Mouse (Mus musculus): ENCODE data around the gene Golga7b.

Golga7b gene

GRCm38 (mm10) chr19:42247519-42247918 lies at the start of gene Golga7b:
Gene Golga7b, plus strand, starts transcription at chr19:42247574.
- no peak for DNase-seq

DNA sequence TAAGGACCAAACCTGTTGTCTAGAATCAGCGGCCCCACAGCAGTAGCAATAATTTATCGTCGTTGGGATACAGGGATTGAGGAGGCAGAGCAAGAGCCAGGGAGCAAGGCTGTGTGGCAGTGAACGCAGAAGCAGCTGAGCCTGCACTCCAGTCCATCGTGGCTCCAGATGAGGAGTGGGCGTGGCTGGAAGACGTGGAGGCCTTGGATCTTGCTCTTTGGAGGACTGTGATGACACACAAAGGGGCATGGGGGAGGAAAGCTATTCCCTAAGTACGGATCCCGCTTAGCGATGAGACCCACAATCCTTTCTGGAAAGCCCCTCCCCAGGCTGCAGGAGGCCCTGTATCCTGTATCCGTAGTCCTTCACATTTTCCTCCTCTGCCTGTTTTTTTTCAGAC lies 49.3 kb upstream of the Golga7b start:
- DNase-seq = no peak

- no peak for DNase-seq
These were observed 45.5 kb upstream of the Golga7b start, which contains the start of gene Sfrp5 for GRCm38 (mm10) chr19:42201696-42202381. Gene Sfrp5, minus strand, starts transcription at chr19:42202252.

GRCm38 (mm10) chr19:42202467-42202866 lies 44.9 kb upstream of the Golga7b start:
- no peak for DNase-seq

DNA sequence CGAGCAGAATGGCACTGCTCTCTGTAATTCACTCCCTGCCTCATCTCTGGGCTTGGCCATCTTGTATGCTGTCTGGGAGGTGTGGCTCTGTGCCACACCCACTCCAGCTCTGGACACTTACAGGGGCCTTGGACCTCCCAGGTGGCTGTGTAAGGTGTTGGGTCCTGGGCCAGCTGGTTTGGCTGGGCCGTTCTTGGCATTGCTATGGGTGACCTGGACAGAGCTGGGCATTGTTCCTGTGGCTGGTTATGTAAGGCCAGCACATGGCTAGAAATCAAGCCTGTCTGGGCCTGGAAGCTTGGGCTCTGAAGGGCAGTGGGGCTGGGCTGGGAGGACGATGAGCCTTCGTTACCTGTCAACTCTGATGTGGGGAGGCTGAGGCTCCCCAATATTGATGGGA lies 43.1 kb upstream of the Golga7b start:
- DNase-seq = no peak

DNA sequence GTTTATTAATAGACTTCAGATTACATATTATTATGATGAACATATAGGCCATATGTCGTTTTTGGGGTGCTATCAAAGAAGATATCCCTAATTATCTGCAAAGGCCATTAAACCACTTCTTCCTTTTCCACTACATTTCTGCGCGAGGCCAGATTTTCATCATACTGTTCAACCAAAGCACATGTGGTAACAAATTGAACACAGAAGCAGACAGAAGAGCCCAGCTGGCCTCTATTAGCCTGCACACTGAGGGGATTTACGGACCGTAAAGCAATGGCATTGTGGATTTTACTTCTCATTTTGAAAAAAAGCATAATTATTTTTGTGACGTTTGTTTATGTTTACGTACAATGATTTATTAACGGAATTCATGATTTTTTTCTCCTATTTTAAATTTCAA lies 42.2 kb upstream of the Golga7b start:
- DNase-seq = no peak

GRCm38 (mm10) chr19:42209485-42209884 lies 37.9 kb upstream of the Golga7b start:
- DNase-seq = no peak

DNA sequence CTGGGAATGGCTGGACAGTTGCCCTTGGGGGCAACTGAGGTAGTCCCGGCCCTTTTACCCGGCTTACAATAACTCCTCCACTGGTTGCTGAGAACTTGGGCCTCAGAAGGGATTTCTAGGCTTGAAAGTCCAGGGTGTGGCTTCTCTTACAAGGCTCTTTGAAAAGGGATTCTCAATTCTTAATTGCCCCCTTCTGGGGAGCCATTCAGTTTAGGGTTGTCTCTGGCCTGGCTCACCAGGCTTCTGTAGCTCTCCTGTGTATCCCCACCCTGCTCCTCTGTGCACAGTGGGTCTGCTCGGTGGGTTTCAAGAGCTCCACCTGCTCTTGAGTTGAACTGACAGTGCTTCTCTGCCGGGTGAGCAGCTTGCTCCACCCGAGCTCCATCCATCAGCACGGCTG lies 37.4 kb upstream of the Golga7b start:
- DNase-seq = no peak

GRCm38 (mm10) chr19:42211936-42212335 lies 35.4 kb upstream of the Golga7b start:
- no peak for DNase-seq

DNA sequence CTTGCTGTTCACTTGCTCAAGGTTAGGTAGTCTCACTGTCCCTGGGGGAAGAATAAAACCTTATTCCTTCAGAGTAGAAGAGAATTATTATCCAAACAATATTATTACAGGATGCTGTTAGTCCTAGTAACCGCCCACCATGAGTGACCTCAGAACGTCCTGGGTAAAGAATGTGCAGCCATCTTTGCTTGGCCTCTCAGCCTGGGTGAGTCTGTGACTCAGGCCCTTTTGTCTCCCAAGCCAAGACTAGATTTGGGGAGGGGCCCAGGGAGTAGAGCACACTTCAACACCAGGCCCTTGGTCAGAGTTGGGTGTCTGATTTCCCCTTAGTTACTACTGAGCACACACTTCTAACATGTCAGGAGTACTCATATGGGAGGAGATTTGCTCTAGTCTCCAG lies 32.8 kb upstream of the Golga7b start:
- DNase-seq = no peak

GRCm38 (mm10) chr19:42216699-42217373 lies 30.5 kb upstream of the Golga7b start:
- DNase-seq = no peak

DNA sequence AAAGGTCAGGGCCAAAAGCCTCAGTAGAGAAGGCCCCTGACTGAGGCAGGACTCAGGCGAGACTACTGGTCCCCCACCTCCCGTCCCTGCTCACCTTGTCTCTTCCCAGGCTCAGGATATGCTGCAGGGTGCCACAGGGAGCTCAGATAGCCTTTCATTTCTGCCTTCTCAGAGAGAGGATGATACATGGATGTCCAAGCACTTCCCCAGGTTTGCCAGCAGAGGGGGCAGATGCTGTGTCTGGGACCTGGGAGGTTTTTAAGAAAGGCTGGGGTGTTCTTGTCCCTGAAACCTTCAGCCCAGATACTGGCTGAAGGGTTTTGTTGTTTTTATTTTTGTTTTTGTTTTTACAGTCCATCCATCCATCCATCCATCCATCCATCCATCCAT lies 30.0 kb upstream of the Golga7b start:
- peak in 1 of 2 experiments; percentile 9 for DNase-seq

DNA sequence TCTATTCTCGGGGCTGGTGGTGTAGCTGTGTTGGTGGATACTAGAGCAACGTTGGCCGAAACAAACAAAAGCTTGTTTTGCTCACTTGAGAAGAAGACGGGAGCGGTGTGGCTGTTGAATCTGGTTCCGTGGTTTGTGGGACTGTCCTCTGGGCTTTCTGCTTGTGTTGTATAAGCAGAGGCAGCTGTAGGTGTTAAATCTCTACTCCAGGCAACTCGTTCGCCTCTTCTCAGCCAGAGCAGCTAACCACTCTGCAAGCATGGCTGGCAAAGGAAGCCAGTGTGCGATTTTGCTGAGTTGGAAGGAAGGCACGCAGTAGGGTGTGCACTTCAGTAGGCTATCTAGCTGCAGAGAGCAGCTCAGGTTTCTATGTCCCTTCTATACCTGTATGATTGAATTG lies 20.9 kb upstream of the Golga7b start:
- no peak for DNase-seq

DNA sequence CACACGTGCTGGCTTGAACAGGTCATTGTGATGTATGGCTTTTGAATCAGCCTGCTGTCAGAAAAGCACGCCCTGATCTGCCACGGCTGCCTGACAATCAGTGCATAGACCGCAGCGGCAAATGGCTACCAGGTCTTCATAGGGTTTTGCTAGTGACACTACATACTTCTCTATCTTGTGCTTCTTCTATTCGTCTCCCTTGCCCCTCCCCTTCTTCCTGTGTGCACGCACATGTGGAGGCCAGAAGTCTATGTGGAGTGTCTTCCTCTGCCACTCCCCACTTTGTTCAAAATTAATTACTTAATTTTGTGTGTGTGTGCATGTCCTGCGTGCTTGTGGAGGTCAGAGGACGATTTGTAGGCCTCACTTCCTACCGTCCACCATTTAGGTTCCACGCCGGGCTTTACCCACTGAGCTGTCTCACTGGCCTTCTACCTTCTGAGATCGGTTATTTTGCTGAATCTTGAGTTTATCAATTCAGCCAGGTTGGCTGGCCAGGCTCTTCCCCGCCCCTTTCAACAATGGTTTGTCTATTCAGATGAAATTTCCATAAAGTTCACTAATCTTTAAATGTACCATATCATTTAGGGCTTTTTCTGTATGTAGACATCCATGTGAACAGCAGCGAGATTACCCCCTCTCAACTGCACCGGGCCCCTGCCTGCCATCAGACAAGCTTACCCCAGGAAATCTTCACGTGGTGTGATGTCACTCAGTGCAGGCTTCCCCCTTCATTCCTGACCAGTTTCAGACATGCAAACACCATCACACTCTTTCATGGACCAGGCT lies 17.7 kb upstream of the Golga7b start:
- no peak for DNase-seq

- DNase-seq = no peak
These were observed 17.1 kb upstream of the Golga7b start for GRCm38 (mm10) chr19:42230288-42230568.

- no peak for DNase-seq
These were observed 16.4 kb upstream of the Golga7b start for GRCm38 (mm10) chr19:42230986-42231385.

DNA sequence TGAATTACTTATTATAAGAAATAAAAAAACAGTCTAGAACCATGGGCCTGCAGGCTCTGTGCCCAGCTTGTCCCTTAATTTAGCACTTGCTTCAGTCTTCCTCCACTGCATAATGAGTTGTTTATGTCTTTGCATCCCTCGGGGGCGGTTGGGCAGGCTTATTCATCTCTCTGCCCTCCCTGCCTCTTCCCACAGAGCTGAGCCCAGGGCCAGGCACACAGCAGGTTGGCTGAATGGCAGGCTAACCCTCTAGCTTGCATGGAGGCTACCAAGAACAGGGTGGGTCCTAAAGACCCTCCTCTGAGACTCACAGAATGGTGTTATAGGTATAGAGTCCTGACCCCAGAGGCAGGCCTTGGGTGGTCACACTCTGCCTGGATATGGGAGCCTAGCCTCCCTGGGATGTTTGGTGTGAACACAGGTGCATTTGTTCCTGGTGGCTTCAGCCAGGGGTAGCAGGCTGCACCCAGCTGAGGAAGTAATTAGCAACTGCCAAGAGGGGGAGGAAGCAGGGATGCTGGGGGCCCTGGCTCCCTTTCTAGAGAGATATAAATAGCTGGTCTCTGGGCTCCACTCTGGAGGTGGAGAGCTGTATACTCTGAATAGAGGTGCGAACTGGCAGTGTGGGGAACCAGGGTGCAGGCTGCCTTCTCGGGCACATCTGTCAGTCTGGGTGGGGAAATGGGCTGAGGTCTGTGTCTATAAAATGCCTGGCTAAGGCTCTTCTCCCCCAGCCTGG lies 9.6 kb upstream of the Golga7b start:
- no peak for DNase-seq

DNA sequence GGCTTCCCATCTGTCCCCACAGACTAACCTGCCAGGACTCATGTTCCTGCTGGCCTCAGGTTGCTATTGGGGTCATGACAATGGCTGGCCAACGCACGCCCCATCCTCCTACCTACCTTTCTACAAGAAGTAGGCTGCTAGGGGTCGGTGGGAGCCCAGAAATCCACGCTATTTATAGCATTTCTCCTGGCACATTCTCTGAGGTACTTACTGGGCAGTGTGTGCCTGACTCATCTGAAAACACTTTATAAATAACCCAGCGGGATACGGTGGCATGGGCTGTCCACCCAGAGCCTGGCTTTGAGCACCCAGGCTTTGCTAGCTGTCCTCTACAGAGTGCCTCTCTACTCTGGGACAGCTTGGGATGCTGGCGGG lies 9.0 kb upstream of the Golga7b start:
- DNase-seq = no peak

GRCm38 (mm10) chr19:42240881-42241280 lies 6.5 kb upstream of the Golga7b start:
- no peak for DNase-seq

- no peak for DNase-seq
These were observed 4.0 kb upstream of the Golga7b start for GRCm38 (mm10) chr19:42243401-42243800.

- DNase-seq = no peak
These were observed 748 bp upstream of the Golga7b start for GRCm38 (mm10) chr19:42246626-42247025.

DNA sequence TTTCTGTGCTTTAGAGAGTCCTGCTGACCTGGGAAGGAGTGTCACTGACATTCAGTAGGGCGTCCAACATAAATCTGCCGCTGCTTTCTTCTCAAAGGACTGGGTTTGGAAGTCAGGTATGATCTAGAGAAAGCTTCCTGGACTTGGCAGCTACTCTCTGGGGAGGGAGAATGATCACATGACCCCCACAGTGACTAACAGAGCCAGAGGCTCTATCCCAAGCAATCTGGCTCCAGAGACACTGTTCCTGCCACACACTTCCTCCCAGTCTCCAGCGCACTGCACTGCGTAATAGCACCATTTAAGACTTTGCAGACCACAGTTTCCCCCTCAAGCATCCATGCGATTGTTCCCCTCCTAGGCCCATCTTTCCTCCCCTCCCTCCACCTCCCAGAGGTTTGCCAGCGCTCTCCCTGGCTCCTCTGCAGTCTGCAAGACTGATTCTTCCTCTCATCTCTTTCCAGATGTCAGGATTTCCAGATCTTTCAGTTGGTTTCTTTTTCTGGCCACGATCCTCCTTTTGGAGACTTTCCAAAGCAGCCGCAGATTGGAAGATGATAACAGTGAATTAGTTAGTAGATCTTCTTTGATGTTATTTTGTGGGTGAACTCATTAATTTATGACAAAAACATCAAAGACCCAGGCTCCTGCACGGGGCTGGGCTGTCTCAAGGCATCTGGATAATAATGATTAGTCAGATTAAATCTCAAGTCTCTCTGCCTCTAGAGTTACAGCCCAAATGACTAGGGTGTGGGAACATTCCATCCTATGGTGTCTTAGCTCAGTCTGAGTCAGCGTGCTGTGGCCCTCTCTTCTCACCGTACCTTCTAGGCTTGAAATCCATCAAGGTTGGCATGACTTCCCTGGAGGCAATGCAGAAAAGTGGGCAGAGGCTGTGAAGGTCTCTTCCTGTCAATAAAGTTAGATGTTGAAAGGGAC lies 2.9 kb downstream of the Golga7b start:
- DNase-seq = no peak

All from spleen, adult 18-20 months (tissue).